Mouse (Mus musculus) right cerebral cortex, adult 18-20 months (tissue): ENCODE data around the gene Wdr38.

Source experiments
- DNase-seq: peaks from one replicate; pipeline ENCODE4 v3.0.0; 2022; ENCODE audit warnings: mixed read lengths

Gene Wdr38

GRCm38 (mm10) chr2:38997386-38998374 is at the start of gene Wdr38:
Wdr38 (plus strand) TSS chr2:38997476.
- DNase-seq = peak; percentile 90

DNA sequence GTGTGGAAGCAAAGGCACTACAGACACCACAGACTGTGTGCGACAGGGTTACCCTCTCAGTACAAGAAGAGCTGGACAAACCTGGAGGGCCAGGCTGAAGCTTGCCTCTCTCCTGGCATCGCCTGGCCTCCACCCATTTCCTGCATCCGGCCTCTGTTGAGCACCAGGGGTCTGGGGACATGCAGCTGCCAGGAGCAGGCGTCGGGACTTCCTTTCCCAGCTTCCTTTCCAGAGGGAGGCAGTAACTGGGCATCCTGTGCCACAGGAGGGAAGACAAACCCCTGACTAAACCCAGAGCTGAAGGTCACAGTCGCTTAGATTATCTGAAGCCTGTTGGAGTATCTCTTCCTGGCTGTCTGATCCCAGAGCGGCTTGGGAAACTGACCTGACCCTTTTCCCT is 49.7 kb upstream of the Wdr38 start:
- DNase-seq = no peak

- peak; percentile 80 for DNase-seq
Measured at GRCm38 (mm10) chr2:38950281-38950719, 47.0 kb upstream of the Wdr38 start.

DNA sequence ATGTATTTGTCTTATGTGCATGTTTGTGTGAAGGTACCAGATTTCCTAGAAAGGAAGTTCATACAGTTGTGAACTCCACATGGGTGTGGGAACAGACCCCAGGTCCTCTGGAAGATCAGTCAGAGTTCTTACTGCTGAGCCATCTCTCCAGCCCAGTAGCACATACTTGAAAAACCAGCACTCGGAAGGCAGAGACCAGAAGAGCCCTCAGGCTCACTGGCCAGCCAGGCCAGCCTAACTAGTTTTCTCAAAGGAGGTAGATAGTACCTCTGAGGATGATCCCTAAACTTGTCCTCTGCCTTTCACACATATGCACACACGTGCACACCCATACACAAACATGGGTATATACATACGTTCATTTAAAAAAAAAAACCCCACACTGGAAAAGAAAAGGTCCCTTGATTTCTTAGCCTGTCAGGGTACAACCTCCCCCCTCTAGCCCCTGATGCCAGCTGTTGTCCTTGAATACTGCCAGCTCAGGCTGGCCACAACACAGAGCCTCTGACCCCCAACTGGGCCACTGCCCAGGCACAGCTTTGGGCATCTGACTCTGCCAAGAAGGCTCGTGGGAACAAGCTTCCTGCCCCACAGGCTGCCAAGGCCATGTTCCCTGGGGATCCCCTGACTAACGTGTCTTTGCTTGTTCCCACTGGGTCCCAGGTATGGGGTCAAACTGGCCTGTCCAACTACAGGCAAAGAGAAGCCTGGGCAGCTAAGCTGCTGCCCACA is 44.0 kb upstream of the Wdr38 start:
- peak; percentile 66 for DNase-seq

DNA sequence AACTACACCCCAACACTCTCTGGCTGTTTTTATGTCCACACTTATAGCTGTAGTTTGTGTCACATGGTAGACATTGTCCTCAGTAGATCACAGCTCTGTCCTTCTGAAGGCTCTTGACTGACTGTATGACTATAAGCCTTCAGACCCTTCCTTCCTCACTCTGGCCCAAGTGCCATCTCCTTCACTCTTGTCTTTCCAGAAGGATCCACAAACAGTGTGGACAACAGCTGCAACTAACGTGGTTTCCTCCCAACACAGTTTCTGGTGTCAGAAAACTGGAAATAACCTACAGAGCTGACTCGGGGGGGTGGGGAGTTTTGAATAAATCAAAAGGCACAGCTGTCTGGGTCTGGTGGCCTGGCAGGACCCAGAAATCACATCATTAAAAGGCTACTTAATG is 41.2 kb upstream of the Wdr38 start:
- no peak for DNase-seq

GRCm38 (mm10) chr2:38957671-38958223 is 39.5 kb upstream of the Wdr38 start:
- no peak for DNase-seq

GRCm38 (mm10) chr2:38964198-38964597 is 33.1 kb upstream of the Wdr38 start:
- no peak for DNase-seq

GRCm38 (mm10) chr2:38969650-38970049 is 27.6 kb upstream of the Wdr38 start:
- no peak for DNase-seq

- DNase-seq = no peak
Measured at GRCm38 (mm10) chr2:38970057-38970456, 27.2 kb upstream of the Wdr38 start.

DNA sequence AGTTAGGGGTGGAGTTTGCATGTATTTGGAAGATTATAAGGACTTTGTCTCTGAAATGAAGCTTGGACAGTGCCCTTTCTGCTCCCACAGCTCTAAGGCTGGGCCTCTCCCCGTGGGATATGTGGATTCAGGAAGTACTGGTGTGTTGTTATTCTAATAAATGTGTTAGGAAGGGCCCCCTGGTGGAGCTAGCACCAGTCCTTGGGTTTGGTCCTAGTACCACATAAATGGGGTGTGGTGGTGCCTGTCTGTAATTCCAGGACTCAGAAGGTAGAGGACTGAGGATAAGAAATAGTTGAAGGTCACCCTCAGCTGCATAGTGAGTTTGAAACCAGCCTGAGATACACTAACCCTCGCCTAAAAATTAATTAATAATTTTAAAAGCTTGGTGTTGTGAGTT is 24.1 kb upstream of the Wdr38 start:
- DNase-seq = no peak

DNA sequence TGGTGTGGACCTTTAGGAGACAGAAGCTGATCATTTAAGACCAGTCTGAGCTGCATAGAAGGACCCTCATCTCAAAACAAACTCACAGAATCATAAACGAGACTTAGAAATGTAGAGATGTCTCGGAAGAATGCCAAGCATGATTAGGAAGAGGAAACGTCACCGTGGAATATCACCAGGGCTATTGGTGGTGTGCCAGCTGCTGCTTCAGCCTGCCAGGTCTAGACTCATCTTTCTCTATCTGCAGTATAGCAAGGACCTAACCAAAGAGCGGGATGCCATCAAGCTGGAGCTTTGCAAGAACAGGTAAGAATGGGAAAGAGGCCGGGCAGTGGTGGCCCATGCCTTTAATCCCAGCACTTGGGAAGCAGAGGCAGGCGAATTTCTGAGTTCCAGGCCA is 23.6 kb upstream of the Wdr38 start:
- no peak for DNase-seq

- no peak for DNase-seq
Measured at GRCm38 (mm10) chr2:38974171-38974570, 23.1 kb upstream of the Wdr38 start.

DNA sequence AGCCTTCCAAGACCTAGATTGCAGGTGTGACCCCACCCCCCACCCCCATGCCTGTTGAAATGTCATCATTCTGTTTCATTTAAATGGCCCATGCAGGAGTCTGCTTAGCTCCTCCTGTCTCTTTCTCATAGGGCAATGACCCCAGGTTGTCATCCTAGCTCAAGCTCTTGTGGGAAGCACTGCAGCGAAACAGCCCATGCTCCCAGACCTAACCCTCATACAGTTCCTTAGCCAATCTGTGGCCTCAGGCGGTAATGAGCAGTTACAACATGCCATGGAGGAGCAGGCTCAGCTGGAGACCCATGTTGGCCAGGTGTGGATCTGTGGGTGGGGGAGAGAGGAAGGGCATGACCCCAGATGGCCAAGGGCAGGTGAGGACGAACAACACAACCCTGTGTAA is 22.1 kb upstream of the Wdr38 start:
- no peak for DNase-seq

- no peak for DNase-seq
Measured at GRCm38 (mm10) chr2:38975941-38976805, 21.1 kb upstream of the Wdr38 start.

GRCm38 (mm10) chr2:38977837-38978236 is 19.4 kb upstream of the Wdr38 start:
- no peak for DNase-seq

DNA sequence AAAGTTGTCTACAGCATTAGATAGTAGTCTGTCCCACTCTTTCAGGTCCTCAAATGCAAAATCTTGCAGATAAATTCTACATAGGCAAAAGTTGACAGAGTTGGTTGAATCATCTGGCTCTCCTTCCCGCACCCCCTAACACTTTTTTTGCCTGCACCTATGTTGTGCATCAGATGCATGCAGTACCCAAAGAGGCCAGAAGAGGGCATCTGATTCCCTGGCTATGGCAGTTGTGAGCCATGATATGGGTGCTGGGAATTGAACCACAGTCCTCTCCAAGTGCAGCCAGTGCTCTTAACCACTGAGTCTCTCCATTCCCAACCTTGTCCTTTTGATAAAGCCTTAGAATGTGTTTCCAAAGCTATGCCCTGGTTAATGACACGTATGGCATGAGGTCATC is 13.8 kb upstream of the Wdr38 start:
- DNase-seq = no peak

GRCm38 (mm10) chr2:38986580-38986979 is 10.7 kb upstream of the Wdr38 start:
- no peak for DNase-seq

- DNase-seq = no peak
Measured at GRCm38 (mm10) chr2:38987371-38987770, 9.9 kb upstream of the Wdr38 start.

GRCm38 (mm10) chr2:38987803-38988510 is 9.3 kb upstream of the Wdr38 start:
- no peak for DNase-seq

DNA sequence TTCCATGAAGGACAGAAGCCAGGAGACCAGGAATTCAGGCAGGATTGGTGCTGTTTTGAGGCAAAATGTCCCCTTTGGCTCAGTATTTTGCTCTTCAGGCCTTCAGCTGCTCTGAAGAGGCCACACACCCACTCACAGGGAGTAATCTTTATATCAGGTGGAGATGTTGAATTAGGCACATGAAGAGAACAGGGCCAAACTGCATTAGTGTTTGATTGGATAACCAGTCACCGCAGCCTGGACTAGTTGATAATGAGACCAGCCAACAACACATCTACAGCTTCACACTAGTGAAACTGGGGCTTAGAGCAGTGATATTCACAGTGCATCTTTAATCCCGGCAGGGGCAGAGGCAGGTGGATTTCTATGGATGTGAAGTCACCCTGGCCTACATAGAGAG is 8.3 kb upstream of the Wdr38 start:
- no peak for DNase-seq

- no peak for DNase-seq
Measured at GRCm38 (mm10) chr2:38992004-38992403, 5.3 kb upstream of the Wdr38 start.

GRCm38 (mm10) chr2:38992452-38992851 is 4.8 kb upstream of the Wdr38 start:
- no peak for DNase-seq
